Mouse (Mus musculus) right cerebral cortex, postnatal 14 days (tissue): Measurements from ENCODE around the gene Vmn2r103.

Experiments used
- DNase-seq: peaks from one replicate; pipeline ENCODE4 v3.0.0; 2022

Gene Vmn2r103

DNA sequence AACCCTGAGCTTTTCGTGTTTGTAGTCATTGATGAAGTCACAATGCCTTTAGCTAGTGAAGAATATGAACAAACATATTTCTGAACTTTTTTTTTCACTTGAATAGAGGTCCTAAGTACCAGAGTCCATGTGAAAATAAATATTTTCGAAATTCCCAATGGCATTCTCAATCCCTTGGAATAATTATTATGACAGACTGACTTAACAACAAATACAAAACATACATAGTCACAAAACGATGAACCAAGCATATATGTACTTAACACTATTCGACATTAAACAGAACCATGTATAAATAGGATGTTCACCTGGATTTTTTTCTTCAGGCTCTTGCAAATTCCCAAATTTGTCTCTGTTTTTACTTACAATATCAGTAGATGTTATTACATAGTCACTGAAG, at the start of gene Vmn2r103:
Gene Vmn2r103 (plus strand): TSS at position 301 of the 400 bp plus-strand sequence.
- no peak for DNase-seq

DNA sequence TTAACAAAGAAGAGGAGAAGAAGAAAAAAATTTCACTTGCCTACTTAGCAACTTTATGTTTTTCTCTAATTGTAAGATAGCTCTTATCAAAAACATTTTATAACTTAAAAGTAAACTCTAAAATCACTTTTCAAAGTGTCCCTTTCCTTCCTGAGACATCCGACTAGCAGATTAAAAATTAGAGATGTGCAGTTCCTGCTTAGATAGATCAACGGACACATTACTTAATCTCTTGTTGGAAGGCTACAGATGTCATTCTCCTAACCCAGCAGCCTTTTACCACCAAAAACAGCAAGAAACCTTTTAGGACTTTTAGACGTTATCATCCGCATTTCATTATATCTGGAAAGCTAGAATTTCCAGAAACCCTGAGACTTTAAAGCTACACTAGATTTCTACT, 5.8 kb downstream of the Vmn2r103 start:
- DNase-seq, result no peak

DNA sequence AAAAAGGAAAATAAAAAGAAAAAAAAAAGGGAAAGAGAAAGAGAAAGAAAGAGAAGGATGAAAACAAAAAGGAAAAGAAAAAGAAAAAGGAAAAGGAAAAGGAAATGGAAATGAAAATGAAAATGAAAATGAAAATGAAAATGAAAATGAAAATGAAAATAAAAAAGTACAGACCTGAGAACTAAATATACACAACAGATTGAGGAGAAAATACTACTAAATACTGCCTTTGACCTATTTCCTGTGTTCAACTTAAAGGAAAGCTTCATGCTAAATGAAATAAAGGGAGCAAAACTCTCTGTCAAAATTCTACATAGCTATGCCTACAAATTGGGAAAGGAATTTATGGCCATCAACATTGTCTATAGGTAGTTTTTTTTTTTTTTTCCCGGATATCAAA, 16.1 kb downstream of the Vmn2r103 start:
- DNase-seq, result no peak
